16 mouse cellular contexts compared by ENCODE assay signal in the genomic region with DNA sequence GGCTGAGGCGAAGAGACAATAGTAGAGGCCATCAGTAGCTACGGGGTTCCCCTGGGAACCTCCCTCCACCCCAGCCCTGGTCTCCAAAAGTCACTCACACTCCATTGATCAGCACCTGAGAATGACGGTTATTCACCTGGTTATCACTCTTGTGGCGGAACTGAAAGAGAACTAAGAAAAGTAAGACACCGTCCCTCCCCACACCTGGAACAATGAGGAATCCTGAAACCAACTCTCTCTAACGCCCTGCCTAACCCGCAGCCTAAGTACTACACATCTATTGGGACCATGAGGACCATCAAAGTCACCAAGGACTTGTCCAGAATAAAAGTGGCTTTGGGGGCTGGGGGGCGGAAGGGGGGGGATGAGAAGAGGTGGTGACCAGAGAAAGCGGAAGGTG.
"Had no signal": no experiment of that assay in that cellular context is flagged by ENCODE, and none has a peak within 500 bp of the region (broad histone marks: within the 10 kb centered on the region; RNA-seq: fewer than 3 reads in every experiment).

No protein-coding gene starts in this region.

- H3K4me2 ChIP-seq: stomach, embryonic 15.5 days had no signal

- DNase-seq: retina, postnatal 1 day; right cerebral cortex, adult 18-20 months; right cerebral cortex, postnatal 14 days; right cerebral cortex, postnatal 25 days; right cerebral cortex, postnatal 4 days; spleen, adult 18-20 months; thymus, adult 18-20 months; thymus, adult 2 months; thymus, postnatal 14 days; thymus, postnatal 25 days; thymus, postnatal 36 days; thymus, postnatal 4 days had no signal

- H3K9ac ChIP-seq: stomach, embryonic 15.5 days had no signal

- H3K27ac ChIP-seq: neural tube, embryonic 13.5 days; neural tube, embryonic 15.5 days; stomach, embryonic 15.5 days; stomach, postnatal 0 days had no signal

- H3K27me3 ChIP-seq: neural tube, embryonic 13.5 days; neural tube, embryonic 15.5 days; stomach, embryonic 15.5 days had no signal

- H3K9me3 ChIP-seq: neural tube, embryonic 13.5 days; neural tube, embryonic 15.5 days; stomach, embryonic 15.5 days had no signal

- H3K4me3 ChIP-seq: stomach, embryonic 15.5 days had no signal
